Mouse (Mus musculus) cerebellum, adult 2 months (tissue): ENCODE data around the gene Ttc34.

Source experiments
- CTCF ChIP-seq: fragments of 200-500 bp; IDR thresholded peaks from 2 replicates; pipeline ENCODE4 v1.5.1; 2011; ENCODE audit warnings: low read depth, mild to moderate bottlenecking, control low read depth, low read length, moderate library complexity, borderline replicate concordance; ENCODE audit not compliant: insufficient read depth
- POLR2A ChIP-seq: fragments of 200-500 bp; IDR thresholded peaks from 2 replicates; pipeline ENCODE4 v1.6.1; 2011; ENCODE audit warnings: low read length, control low read depth, borderline replicate concordance; ENCODE audit not compliant: insufficient read depth

DNA sequence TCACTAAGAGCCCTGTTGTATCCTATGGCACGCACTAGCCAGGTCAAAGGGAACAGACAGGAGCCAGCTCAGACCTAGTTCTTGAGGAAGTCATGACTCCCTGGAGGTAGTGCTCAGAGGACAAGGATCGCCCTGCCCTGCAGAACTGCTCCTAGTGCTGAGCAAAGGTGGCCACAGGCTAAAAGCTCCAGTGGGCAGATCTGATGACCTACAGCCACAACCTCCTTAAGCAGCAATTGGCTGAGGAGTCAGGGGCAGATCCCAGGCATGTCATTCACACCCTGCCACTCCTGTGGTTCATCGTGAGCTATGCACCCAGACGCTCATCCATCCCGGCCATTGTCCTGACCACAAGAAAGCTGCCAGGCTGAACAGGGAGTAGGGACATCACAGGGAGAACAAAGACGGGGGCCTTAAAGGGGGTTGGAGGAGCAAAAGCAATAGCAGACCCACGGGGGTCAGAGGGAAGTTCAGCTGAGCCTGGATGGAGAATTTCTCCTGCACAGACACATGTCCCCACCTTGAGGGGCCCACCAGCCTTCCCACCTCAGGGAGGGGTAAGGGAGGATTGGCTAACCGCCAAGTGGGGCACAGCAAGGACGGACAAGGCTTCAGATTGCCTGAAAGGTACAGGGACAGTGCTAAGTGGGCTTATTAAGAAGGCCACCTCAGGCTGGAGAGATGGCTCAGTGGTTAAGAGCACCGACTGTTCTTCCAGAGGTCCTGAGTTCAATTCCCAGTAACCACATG, 9.2 kb upstream of the Ttc34 start:
- TF ChIP-seq CTCF = no peak
- TF ChIP-seq POLR2A = no peak
